Mouse (Mus musculus): ENCODE data around the gene 4931406P16Rik.
"Not testable (repeated sequence)": the region's sequence is repeated elsewhere in the genome, so short reads cannot be mapped to it uniquely, and the experiment has no call there.

4931406P16Rik gene

GRCm38 (mm10) chr7:34202147-34202546 is 111.2 kb downstream of the 4931406P16Rik start:
- DNase-seq, result not testable (repeated sequence)

DNA sequence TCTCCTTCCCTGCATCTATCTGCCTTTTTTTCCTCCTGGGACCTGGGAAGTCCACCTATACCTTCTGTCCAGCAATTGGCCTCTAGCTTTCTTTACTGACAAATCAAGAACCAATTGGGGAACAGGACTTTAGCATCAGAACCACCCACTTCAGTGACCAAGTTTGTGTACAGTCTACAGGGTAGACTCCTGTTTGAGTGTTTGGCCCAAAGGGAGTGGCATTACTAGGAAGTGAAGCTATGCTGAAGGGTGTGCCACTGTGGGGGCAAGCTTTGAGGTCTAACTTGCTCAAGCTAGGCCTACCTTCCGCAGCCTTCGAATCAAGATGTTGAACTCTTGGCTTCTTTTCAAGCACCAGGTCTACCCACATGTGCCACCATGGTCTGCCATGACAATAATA is 112.5 kb downstream of the 4931406P16Rik start:
- no peak for DNase-seq

GRCm38 (mm10) chr7:34198346-34198745 is 115.0 kb downstream of the 4931406P16Rik start:
- peak; percentile 66 for DNase-seq

DNA sequence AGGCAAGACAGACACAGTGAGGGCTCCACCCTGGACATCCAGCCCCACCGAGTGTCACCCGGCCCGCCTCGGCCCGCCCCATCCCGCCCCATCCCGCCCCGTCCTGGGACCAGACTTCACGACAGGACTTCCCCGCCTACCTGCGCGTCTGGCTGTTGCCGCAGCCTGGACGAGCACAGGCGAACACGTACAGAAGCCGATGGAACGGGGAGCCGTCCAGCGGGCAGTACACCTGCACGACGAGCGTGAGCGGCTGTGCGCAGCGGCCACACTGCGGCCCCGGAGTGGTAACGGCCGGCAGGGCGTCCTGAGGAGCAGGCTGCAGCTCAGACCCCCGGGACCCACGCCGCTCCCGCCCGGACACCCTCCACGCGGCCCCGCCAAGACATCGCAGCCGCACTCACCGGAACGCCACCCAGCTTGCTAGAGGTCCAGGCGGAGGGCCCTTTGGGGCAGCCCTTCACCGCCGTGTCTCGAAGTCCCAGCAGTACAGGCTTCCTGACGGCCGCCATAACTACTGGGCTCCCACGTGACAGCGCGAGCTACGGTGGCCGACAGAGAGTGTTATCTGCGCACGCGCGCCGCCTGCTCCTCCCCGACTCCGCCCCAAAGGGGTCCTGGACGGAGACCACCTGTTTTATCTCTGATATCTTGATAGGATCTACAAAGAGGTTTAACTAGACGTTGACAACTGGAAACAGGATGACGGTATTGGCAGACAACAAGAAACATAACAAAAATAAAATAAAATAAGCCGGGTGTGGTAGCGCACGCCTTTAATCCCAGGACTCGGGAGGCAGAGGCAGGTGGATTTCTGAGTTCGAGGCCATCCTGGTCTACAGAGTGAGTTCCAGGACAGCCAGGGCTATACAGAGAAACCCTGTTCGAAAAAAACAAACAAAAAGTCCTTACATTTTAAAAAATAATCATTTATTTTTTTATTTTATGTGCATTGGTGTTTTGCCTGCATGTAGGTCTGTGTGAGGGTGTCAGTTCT is 116.9 kb downstream of the 4931406P16Rik start, which contains the start of gene Pdcd2l:
Gene Pdcd2l (minus strand): TSS at position 530 of the 997 bp plus-strand sequence.
- DNase-seq, result peak; percentile 95

GRCm38 (mm10) chr7:34195632-34196031 is 117.7 kb downstream of the 4931406P16Rik start:
- no peak for DNase-seq

DNA sequence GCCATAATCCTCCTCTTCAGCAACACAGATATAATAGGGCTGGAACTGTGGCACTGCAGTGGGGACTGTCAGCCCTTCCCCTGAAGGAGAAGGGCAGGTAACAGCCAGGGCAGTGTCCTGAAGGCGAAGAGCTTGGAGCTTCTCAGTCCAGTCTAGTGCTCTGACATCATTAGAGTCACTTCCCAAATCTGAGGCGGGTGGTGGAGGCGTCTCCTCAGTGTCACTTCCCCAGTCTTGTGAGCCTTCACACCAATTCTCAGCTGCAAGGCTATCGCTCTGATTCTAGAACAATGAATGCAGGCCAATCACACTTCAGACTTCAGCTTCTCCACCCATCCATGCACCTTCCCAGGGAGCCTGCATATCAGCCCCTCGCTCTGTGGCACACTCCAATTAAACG is 120.5 kb downstream of the 4931406P16Rik start:
- no peak for DNase-seq

DNA sequence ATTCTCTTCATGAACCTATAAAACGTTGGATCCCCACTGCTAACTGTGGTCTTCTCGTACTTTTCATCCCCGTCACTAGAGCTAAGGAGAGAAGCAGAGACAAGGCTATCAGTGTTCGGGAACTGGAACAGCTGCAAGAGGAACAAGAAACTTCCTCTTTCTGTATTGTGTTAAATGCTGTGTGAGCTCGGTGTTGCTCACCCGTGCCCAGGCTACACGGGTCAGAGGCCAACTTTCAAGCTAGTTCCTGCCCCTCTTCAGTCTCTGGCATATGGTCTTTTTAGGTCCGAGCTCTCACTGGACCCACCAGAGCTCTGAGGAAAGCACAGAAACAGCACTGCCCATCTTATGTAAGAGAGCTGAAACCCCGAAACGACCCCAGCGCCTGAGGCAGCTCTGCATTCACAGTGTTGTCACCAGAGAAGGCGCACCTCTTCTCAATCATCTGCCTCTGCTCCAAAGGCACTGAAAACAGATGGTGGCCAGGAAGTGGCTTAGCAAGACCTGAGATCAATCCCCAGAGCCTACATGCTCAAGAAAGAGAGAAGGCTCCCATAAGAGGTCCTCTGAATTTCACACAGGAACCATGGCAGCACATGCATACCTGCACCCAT is 123.9 kb downstream of the 4931406P16Rik start:
- no peak for DNase-seq
